Mouse (Mus musculus): ENCODE results near the gene Aifm3.

DNA sequence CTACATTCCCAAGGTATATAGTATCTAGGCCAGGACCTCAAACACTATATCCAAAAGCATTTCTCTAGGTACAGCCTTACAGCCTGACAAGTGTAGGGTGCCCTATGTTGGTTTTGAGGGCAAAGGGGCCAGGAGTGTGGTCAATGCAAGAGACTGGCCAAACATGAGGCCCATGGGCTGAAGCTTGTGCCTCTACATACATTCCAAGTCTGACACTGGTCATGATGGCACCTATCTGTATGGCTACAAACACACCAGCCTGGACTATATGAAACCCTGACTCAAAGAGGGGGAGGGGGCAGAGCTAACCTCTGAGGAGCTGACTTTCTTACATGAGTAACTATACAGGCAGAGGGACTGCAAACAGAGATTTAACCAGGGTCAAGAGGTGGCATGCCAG lies 38.2 kb downstream of the Aifm3 start:
- TF ChIP-seq CTCF (IDR thresholded peaks at IDR 0.05; ENCODE audit: borderline replicate concordance, insufficient read depth, low read depth, low read length) (no peak), POLR2A (IDR thresholded peaks at IDR 0.05; ENCODE audit: borderline replicate concordance, insufficient read depth, low read length) (no peak)

Data from cerebellum, adult 2 months (tissue).